Comparison of ENCODE assay signal across 8 mouse cellular contexts in genomic region chr6:48397336-48397735, GRCm38 (mm10). TPM values are rescaled to one million over a fixed set of nuclear protein-coding genes. Genes with fewer than 3 reads are reported as not detected.
A peak's percentile ranks its signal among the peaks of the same experiment; 100 is the strongest.
DNase-seq lines count a peak whose midpoint lies in the region; ATAC-seq lines count a peak whose summit lies in the region.

No protein-coding gene starts in this region.

- H3K27me3 ChIP-seq in midbrain, embryonic 14.5 days (ENCODE audit: control insufficient read depth, insufficient read depth, low read length) = no peaks in the 10 kb centered on the region
- H3K27me3 ChIP-seq in midbrain, embryonic 11.5 days (ENCODE audit: control insufficient read depth, insufficient read depth, low read length) = no peaks in the 10 kb centered on the region
- no peaks in the 10 kb centered on the region for H3K27me3 ChIP-seq in heart, embryonic 12.5 days (replicated peaks)
- no peaks in the 10 kb centered on the region for H3K27me3 ChIP-seq in stomach, embryonic 15.5 days (replicated peaks)

- no peak overlapping the region for H3K27ac ChIP-seq in midbrain, embryonic 14.5 days (replicated peaks; ENCODE audit: low read depth, low read length)
- H3K27ac ChIP-seq in midbrain, embryonic 11.5 days (ENCODE audit: low read depth, low read length) = no peak overlapping the region
- H3K27ac ChIP-seq in heart, embryonic 12.5 days (ENCODE audit: poor library complexity, severe bottlenecking) = peak overlapping the region; percentile 87
- no peak overlapping the region for H3K27ac ChIP-seq in stomach, embryonic 15.5 days

- H3K4me3 ChIP-seq in midbrain, embryonic 14.5 days (replicated peaks; ENCODE audit: low read depth, low read length) = no peak overlapping the region
- H3K4me3 ChIP-seq in midbrain, embryonic 11.5 days (ENCODE audit: low read depth, low read length) = no peak overlapping the region
- no peak overlapping the region for H3K4me3 ChIP-seq in heart, embryonic 12.5 days
- no peak overlapping the region for H3K4me3 ChIP-seq in stomach, embryonic 15.5 days (replicated peaks)

- 54% methylated on average over 4 of the region's 4 CpGs for WGBS in midbrain, embryonic 14.5 days
- 64% methylated on average over 4 of the region's 4 CpGs for WGBS in midbrain, embryonic 11.5 days
- WGBS in heart, embryonic 12.5 days = 31% methylated on average over 4 of the region's 4 CpGs
- 66% methylated on average over 4 of the region's 4 CpGs for WGBS in stomach, embryonic 15.5 days

- peak overlapping the region; percentile 86; the same call in 1 of the 2 replicates for H3K4me2 ChIP-seq in midbrain, embryonic 14.5 days (ENCODE audit: low read length)
- H3K4me2 ChIP-seq in midbrain, embryonic 11.5 days = no peak overlapping the region; the same call in 1 of the 2 replicates
- H3K4me2 ChIP-seq in heart, embryonic 12.5 days = peak overlapping the region; percentile 72
- H3K4me2 ChIP-seq in stomach, embryonic 15.5 days = 0 out of 2 replicates have a peak overlapping the region, but pooled peaks have one; percentile 77

- no peaks in the 10 kb centered on the region for H3K9me3 ChIP-seq in midbrain, embryonic 14.5 days (ENCODE audit: control insufficient read depth, low read length)
- H3K9me3 ChIP-seq in midbrain, embryonic 11.5 days (ENCODE audit: control insufficient read depth, low read length) = no peaks in the 10 kb centered on the region
- H3K9me3 ChIP-seq in heart, embryonic 12.5 days (replicated peaks) = no peaks in the 10 kb centered on the region
- no peaks in the 10 kb centered on the region for H3K9me3 ChIP-seq in stomach, embryonic 15.5 days

- H3K9ac ChIP-seq in midbrain, embryonic 14.5 days (replicated peaks; ENCODE audit: low read length) = peak overlapping the region; percentile 31; the same call in 1 of the 2 replicates
- H3K9ac ChIP-seq in midbrain, embryonic 11.5 days (ENCODE audit: low read length) = no peak overlapping the region
- no peak overlapping the region for H3K9ac ChIP-seq in heart, embryonic 12.5 days
- no peak overlapping the region for H3K9ac ChIP-seq in stomach, embryonic 15.5 days

- H3K36me3 ChIP-seq in midbrain, embryonic 14.5 days (ENCODE audit: control insufficient read depth, insufficient read depth, low read length) = no peaks in the 10 kb centered on the region
- H3K36me3 ChIP-seq in midbrain, embryonic 11.5 days (ENCODE audit: control insufficient read depth, insufficient read depth, low read length) = no peaks in the 10 kb centered on the region
- H3K36me3 ChIP-seq in heart, embryonic 12.5 days = no peaks in the 10 kb centered on the region
- H3K36me3 ChIP-seq in stomach, embryonic 15.5 days = no peaks in the 10 kb centered on the region

- ATAC-seq in CD4-positive, CD25-positive, alpha-beta regulatory T cell, adult 4 months = no peak
- ATAC-seq in midbrain, embryonic 14.5 days (ENCODE audit: low FRiP score, low TSS enrichment) = no peak
- ATAC-seq in midbrain, embryonic 11.5 days (ENCODE audit: low FRiP score) = no peak
- no peak for ATAC-seq in heart, embryonic 12.5 days (ENCODE audit: insufficient number of reproducible peaks, low FRiP score)
- no peak for ATAC-seq in stomach, embryonic 15.5 days (ENCODE audit: insufficient read depth, low FRiP score, low read depth)

- peaks cover 21% of the 10 kb centered on the region for H3K4me1 ChIP-seq in midbrain, embryonic 14.5 days (ENCODE audit: control insufficient read depth, insufficient read depth, low read length)
- peaks cover 10% of the 10 kb centered on the region for H3K4me1 ChIP-seq in midbrain, embryonic 11.5 days (ENCODE audit: control insufficient read depth, insufficient read depth, low read length)
- peaks cover 47% of the 10 kb centered on the region for H3K4me1 ChIP-seq in heart, embryonic 12.5 days (replicated peaks)
- peaks cover 17% of the 10 kb centered on the region for H3K4me1 ChIP-seq in stomach, embryonic 15.5 days

- peak; percentile 55 for DNase-seq in CD4-positive, CD25-positive, alpha-beta regulatory T cell, adult 2 months (ENCODE audit: low read depth, low spot score)
- DNase-seq in midbrain, embryonic 14.5 days = peak; percentile 62
- DNase-seq in midbrain, embryonic 11.5 days (ENCODE audit: low spot score, missing footprints) = no peak
- peak; percentile 18 for DNase-seq in liver
- DNase-seq in right cerebral cortex, postnatal 25 days = no peak

RNA-seq across cellular contexts. Expression of gene Krba1, which starts 1.9 kb away (rescaled TPM):
- 10 to 100 TPM; 11.9 to 22.8 TPM for polyA plus RNA-seq in CD4-positive, CD25-positive, alpha-beta regulatory T cell, adult 4 months (2017; shearing (Covaris generic))
- 28.0 and 30.3 TPM in 2 replicates for polyA plus RNA-seq in midbrain, embryonic 14.5 days (2014; fragmentation: Nextera tagmentation; extraction: Ambion mirVana)
- polyA plus RNA-seq in midbrain, embryonic 11.5 days (2014; fragmentation: Nextera tagmentation; extraction: Ambion mirVana) = 15.2 and 16.6 TPM in 2 replicates
- polyA plus RNA-seq in heart, embryonic 12.5 days (2016; fragmentation: Nextera tagmentation; extraction: Ambion mirVana) = 21.2 and 21.8 TPM in 2 replicates
- polyA plus RNA-seq in stomach, embryonic 15.5 days (2015; fragmentation: Nextera tagmentation; extraction: Ambion mirVana) = 16.1 and 17.2 TPM in 2 replicates

RNA-seq across cellular contexts. Expression of gene Zfp467, which starts 48.3 kb away (rescaled TPM):
- 10 to 100 TPM; 11.4 to 12.6 TPM for polyA plus RNA-seq in CD4-positive, CD25-positive, alpha-beta regulatory T cell, adult 4 months (2017; shearing (Covaris generic))
- polyA plus RNA-seq in midbrain, embryonic 14.5 days (2014; fragmentation: Nextera tagmentation; extraction: Ambion mirVana) = 31.1 and 38.8 TPM in 2 replicates
- 12.7 and 14.3 TPM in 2 replicates for polyA plus RNA-seq in midbrain, embryonic 11.5 days (2014; fragmentation: Nextera tagmentation; extraction: Ambion mirVana)
- polyA plus RNA-seq in heart, embryonic 12.5 days (2016; fragmentation: Nextera tagmentation; extraction: Ambion mirVana) = 17.1 and 20.4 TPM in 2 replicates
- polyA plus RNA-seq in stomach, embryonic 15.5 days (2015; fragmentation: Nextera tagmentation; extraction: Ambion mirVana) = 25.3 and 26.2 TPM in 2 replicates

RNA-seq across cellular contexts. Expression of gene Sspo, which starts 50.7 kb away (rescaled TPM):
- under 1 TPM; 0.20 to 0.73 TPM for polyA plus RNA-seq in CD4-positive, CD25-positive, alpha-beta regulatory T cell, adult 4 months (2017; shearing (Covaris generic))
- polyA plus RNA-seq in midbrain, embryonic 14.5 days (2014; fragmentation: Nextera tagmentation; extraction: Ambion mirVana) = 0.39 and 0.49 TPM in 2 replicates
- polyA plus RNA-seq in midbrain, embryonic 11.5 days (2014; fragmentation: Nextera tagmentation; extraction: Ambion mirVana) = 0.10 and 0.23 TPM in 2 replicates
- polyA plus RNA-seq in heart, embryonic 12.5 days (2016; fragmentation: Nextera tagmentation; extraction: Ambion mirVana) = 0.61 and 0.64 TPM in 2 replicates
- polyA plus RNA-seq in stomach, embryonic 15.5 days (2015; fragmentation: Nextera tagmentation; extraction: Ambion mirVana) = 0.26 and 0.27 TPM in 2 replicates

Comparison
In these comparisons a context has a peak if more than half of its experiments do, and no peak if none do; other contexts are left out.
1. DNase-seq: peak in CD4-positive, CD25-positive, alpha-beta regulatory T cell, adult 2 months (single experiment), midbrain, embryonic 14.5 days (single experiment) and liver (single experiment); none in midbrain, embryonic 11.5 days (single experiment) and right cerebral cortex, postnatal 25 days (single experiment).